Mouse (Mus musculus) intestine, postnatal 0 days (tissue): ENCODE data around the gene Cdk5r2. TPM values are rescaled to one million over a fixed set of nuclear protein-coding genes. Genes with fewer than 3 reads are reported as not detected.

ENCODE experiments used
- ATAC-seq: fragments of 200-750 bp; cut with Nextera tagmentation; 2 replicates; pipeline ENCODE4 v1.8.0; 2017; ENCODE audit warnings: mild to moderate bottlenecking, moderate TSS enrichment, moderate library complexity
- H3K27ac ChIP-seq: fragments of 300-500 bp; sonication (generic); 2 replicates; pipeline ENCODE4 v1.5.1; 2014; ENCODE audit warnings: mild to moderate bottlenecking, low read depth, low read length, moderate library complexity
- H3K27me3 ChIP-seq: fragments of 300-500 bp; sonication (generic); replicated peaks from 2 replicates; pipeline ENCODE4 v1.6.1; 2014; ENCODE audit warnings: low read length, mixed read lengths; ENCODE audit not compliant: control insufficient read depth, insufficient read depth
- H3K36me3 ChIP-seq: fragments of 300-500 bp; sonication (generic); 2 replicates; pipeline ENCODE4 v1.6.1; 2014; ENCODE audit warnings: mild to moderate bottlenecking, moderate library complexity; ENCODE audit not compliant: control insufficient read depth, insufficient read depth
- H3K4me1 ChIP-seq: fragments of 300-500 bp; sonication (generic); replicated peaks from 2 replicates; pipeline ENCODE4 v1.6.1; 2014; ENCODE audit warnings: antibody characterized with exemption, low read length, mixed read lengths; ENCODE audit not compliant: control insufficient read depth, insufficient read depth
- H3K4me2 ChIP-seq: fragments of 300-500 bp; sonication (generic); replicated peaks from 2 replicates; pipeline ENCODE4 v1.6.1; 2014; ENCODE audit warnings: low read depth, mild to moderate bottlenecking, moderate library complexity
- H3K4me3 ChIP-seq: fragments of 300-500 bp; sonication (generic); 2 replicates; pipeline ENCODE4 v1.5.1; 2014; ENCODE audit warnings: low read depth, low read length
- H3K9ac ChIP-seq: fragments of 300-500 bp; sonication (generic); 2 replicates; pipeline ENCODE4 v1.6.1; 2014; ENCODE audit warnings: mild to moderate bottlenecking, low read depth, low read length
- H3K9me3 ChIP-seq: fragments of 300-500 bp; sonication (generic); 2 replicates; pipeline ENCODE4 v1.6.1; 2016; ENCODE audit warnings: mixed run types; ENCODE audit not compliant: control insufficient read depth
- CTCF ChIP-seq: sonication (generic); IDR thresholded peaks from 2 replicates; pipeline ENCODE4 v1.5.1; 2016; ENCODE audit warnings: low read depth, mild to moderate bottlenecking, control low read depth, antibody characterized with exemption, moderate library complexity
- WGBS: fragments of 180-500 bp; shearing (Covaris S2); extraction: QIAGEN DNeasy Blood & Tissue Kit; methylation state at CpG from one replicate; pipeline ENCODE4 v1.1.7; 2014; 5-methylcytosine and 5-hydroxymethylcytosine counted together
- polyA plus RNA-seq: library from polyadenylated mRNA; unstranded; fragments of >200 nt; fragmentation: Nextera tagmentation; extraction: Ambion mirVana; gene quantifications from 2 replicates; pipeline ENCODE4 v1.2.1, GENCODE M21; 2015

Gene Cdk5r2
- polyA plus RNA-seq, 1 experiment from 2014 or later: 0.29 TPM

GRCm38 (mm10) chr1:74892351-74893133 is 37.8 kb downstream of the Cdk5r2 start:
- no peak for TF ChIP-seq CTCF
- H3K36me3 ChIP-seq: no peaks in the 10 kb centered on the region
- no peak for ATAC-seq
- peak overlapping the region; percentile 45; the same call in 1 of the 2 replicates for H3K4me2 ChIP-seq
- no peaks in the 10 kb centered on the region for H3K4me1 ChIP-seq
- no peak overlapping the region for H3K9ac ChIP-seq
- H3K4me3 ChIP-seq: peak overlapping the region; percentile 7; the same call in 1 of the 2 replicates
- WGBS: 3% methylated on average over 39 of the region's 39 CpGs
- peaks cover 63% of the 10 kb centered on the region for H3K27me3 ChIP-seq
- no peak overlapping the region for H3K27ac ChIP-seq
- no peaks in the 10 kb centered on the region for H3K9me3 ChIP-seq

- Histone ChIP-seq H3K4me2 (peak within 1 kb of the TSS; percentile 45), H3K9me3 (no peaks in the 10 kb centered on the region), H3K27ac (no peak within 1 kb of the TSS), H3K4me3 (peak within 1 kb of the TSS; percentile 7; the same call in 1 of the 2 replicates), H3K4me1 (no peaks in the 10 kb centered on the region), H3K27me3 (peaks cover 62% of the 10 kb centered on the region), H3K36me3 (no peaks in the 10 kb centered on the region), H3K9ac (no peak within 1 kb of the TSS)
- peak; percentile 79 for TF ChIP-seq CTCF
- no peak for ATAC-seq
- WGBS: 6% methylated on average over 25 of the region's 25 CpGs
Measured at GRCm38 (mm10) chr1:74893134-74893855, 38.6 kb downstream of the Cdk5r2 start, which contains the start of gene Cryba2. Gene Cryba2, minus strand, starts transcription at chr1:74893143.

GRCm38 (mm10) chr1:74894966-74895365 is 40.2 kb downstream of the Cdk5r2 start:
- 17% methylated on average over 4 of the region's 4 CpGs for WGBS
- ATAC-seq: no peak; the same call in 1 of the 2 replicates
- H3K27me3 ChIP-seq: peaks cover 62% of the 10 kb centered on the region

GRCm38 (mm10) chr1:74897976-74898375 is 43.2 kb downstream of the Cdk5r2 start:
- H3K9ac ChIP-seq: no peak overlapping the region
- ATAC-seq: no peak
- 15% methylated on average over 7 of the region's 7 CpGs for WGBS
- TF ChIP-seq CTCF: no peak
- no peak overlapping the region for H3K27ac ChIP-seq
- H3K4me2 ChIP-seq: no peak overlapping the region
- H3K4me1 ChIP-seq: no peaks in the 10 kb centered on the region
- no peaks in the 10 kb centered on the region for H3K9me3 ChIP-seq
- no peaks in the 10 kb centered on the region for H3K36me3 ChIP-seq
- H3K4me3 ChIP-seq: no peak overlapping the region
- peaks cover 48% of the 10 kb centered on the region for H3K27me3 ChIP-seq

More at GRCm38 (mm10) chr1:74894966-74895365, 40.2 kb downstream of the Cdk5r2 start:
- H3K4me2 ChIP-seq: no peak overlapping the region
- peak; percentile 79 for TF ChIP-seq CTCF
- H3K36me3 ChIP-seq: no peaks in the 10 kb centered on the region
- H3K4me1 ChIP-seq: no peaks in the 10 kb centered on the region
- H3K4me3 ChIP-seq: no peak overlapping the region
- H3K27ac ChIP-seq: no peak overlapping the region
- H3K9ac ChIP-seq: no peak overlapping the region
- no peaks in the 10 kb centered on the region for H3K9me3 ChIP-seq

GRCm38 (mm10) chr1:74898656-74899431 is 44.1 kb downstream of the Cdk5r2 start:
- no peak overlapping the region for H3K27ac ChIP-seq
- no peaks in the 10 kb centered on the region for H3K4me1 ChIP-seq
- no peak for TF ChIP-seq CTCF
- H3K9me3 ChIP-seq: no peaks in the 10 kb centered on the region
- H3K4me3 ChIP-seq: no peak overlapping the region
- peaks cover 41% of the 10 kb centered on the region for H3K27me3 ChIP-seq
- H3K9ac ChIP-seq: no peak overlapping the region
- H3K36me3 ChIP-seq: no peaks in the 10 kb centered on the region
- WGBS: 13% methylated on average over 9 of the region's 10 CpGs
- H3K4me2 ChIP-seq: no peak overlapping the region
- ATAC-seq: no peak
